Mouse (Mus musculus) lung, postnatal 0 days (tissue): Measurements from ENCODE around the gene Stxbp3.

ENCODE experiments used
- CTCF ChIP-seq: IDR thresholded peaks from 2 replicates; pipeline ENCODE4 v1.5.1; 2016; ENCODE audit warnings: antibody characterized with exemption, mild to moderate bottlenecking
- EP300 ChIP-seq: IDR thresholded peaks from 2 replicates; pipeline ENCODE4 v1.6.1; 2016; ENCODE audit warnings: antibody characterized with exemption, mild to moderate bottlenecking, control low read depth

DNA sequence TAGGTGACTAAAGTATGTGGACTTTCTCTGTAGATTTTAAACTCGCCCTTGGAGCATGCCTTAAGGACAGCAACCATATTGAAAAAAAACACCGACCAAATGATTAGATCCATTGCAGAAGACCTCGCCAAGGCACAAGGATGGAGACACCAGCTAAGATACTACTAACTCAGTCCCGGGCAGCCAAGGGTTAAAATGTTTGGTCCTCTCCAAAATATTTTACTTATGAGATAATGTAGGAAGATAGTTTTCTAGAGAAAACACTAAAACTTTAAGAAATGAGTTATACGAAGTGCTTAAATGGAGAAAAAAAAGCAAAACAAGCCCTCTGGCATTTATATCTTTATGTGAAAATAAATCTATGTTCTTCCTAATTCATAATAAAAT, 58.4 kb downstream of the Stxbp3 start:
- TF ChIP-seq CTCF = no peak
- TF ChIP-seq EP300 = no peak; the same call in 1 of the 2 replicates
